9 mouse cellular contexts compared by ENCODE assay signal in genomic region chr14:27071985-27072384, GRCm38 (mm10). TPM values are rescaled to one million over a fixed set of nuclear protein-coding genes. Genes with fewer than 3 reads are reported as not detected.
A peak's percentile ranks its signal among the peaks of the same experiment; 100 is the strongest.
DNase-seq lines count a peak whose midpoint lies in the region; ATAC-seq and TF ChIP-seq lines count a peak whose summit lies in the region.
"Had no signal": no experiment of that assay in that cellular context is flagged by ENCODE, and none has a peak within 500 bp of the region (broad histone marks: within the 10 kb centered on the region; RNA-seq: fewer than 3 reads in every experiment).

No protein-coding gene starts in this region.

- H3K27me3 ChIP-seq in limb, embryonic 14.5 days (ENCODE audit: control insufficient read depth, insufficient read depth, low read length): no peaks in the 10 kb centered on the region
- H3K27me3 ChIP-seq: hindbrain, embryonic 15.5 days had no signal

- WGBS in limb, embryonic 14.5 days: 0% methylated on average over 3 of the region's 3 CpGs

- H3K27ac ChIP-seq in limb, embryonic 14.5 days (replicated peaks; ENCODE audit: low read depth, low read length): no peak overlapping the region
- H3K27ac ChIP-seq: hindbrain, embryonic 15.5 days had no signal

- no peak for TF ChIP-seq POLR2A in limb, embryonic 14.5 days (IDR thresholded peaks at IDR 0.05; ENCODE audit: borderline replicate concordance, extremely low read depth, insufficient read depth, insufficient read length)

- H3K4me1 ChIP-seq in limb, embryonic 14.5 days (ENCODE audit: control insufficient read depth, insufficient read depth, low read length): peaks cover 96% of the 10 kb centered on the region

- peak; percentile 24 to 63 for DNase-seq in adrenal gland, adult (ENCODE audit: inconsistent age in 2 of 2, low spot score in 1 of 2)
- DNase-seq in adrenal gland, postnatal 4 days (ENCODE audit: low spot score in 2 of 2): no peak
- DNase-seq in urinary bladder, adult 2 months (ENCODE audit: low spot score): peak; percentile 46
- no peak for DNase-seq in urinary bladder, postnatal 10 days (ENCODE audit: low spot score)
- peak; percentile 26 for DNase-seq in limb, embryonic 14.5 days (ENCODE audit: low spot score)
- peak; percentile 78 for DNase-seq in yolk sac, embryonic 10.5 days (ENCODE audit: low spot score)
- no peak for DNase-seq in thymus, postnatal 10 days (ENCODE audit: low spot score in 2 of 2)
- no peak for DNase-seq in gastrocnemius, postnatal 36 days

- no peak overlapping the region for H3K9ac ChIP-seq in limb, embryonic 14.5 days (ENCODE audit: low read depth, low read length, severe bottlenecking)
- H3K9ac ChIP-seq: hindbrain, embryonic 15.5 days had no signal

- no peak for ATAC-seq in limb, embryonic 14.5 days (ENCODE audit: low FRiP score, low read depth)

- H3K36me3 ChIP-seq in limb, embryonic 14.5 days (ENCODE audit: control insufficient read depth, insufficient read depth, low read length): 0 out of 2 replicates have a peak, but pooled peaks cover 3% of the 10 kb centered on the region
- H3K36me3 ChIP-seq: hindbrain, embryonic 15.5 days had no signal

- no peak overlapping the region for H3K4me3 ChIP-seq in limb, embryonic 14.5 days (replicated peaks; ENCODE audit: low read length)
- H3K4me3 ChIP-seq: hindbrain, embryonic 15.5 days had no signal

- intact Hi-C loops in gastrocnemius, postnatal 36 days (cut with DNase I): no loop called here

- no peaks in the 10 kb centered on the region for H3K9me3 ChIP-seq in limb, embryonic 14.5 days (ENCODE audit: control insufficient read depth, low read length)
- H3K9me3 ChIP-seq: hindbrain, embryonic 15.5 days had no signal

- no peak overlapping the region for H3K4me2 ChIP-seq in limb, embryonic 14.5 days (replicated peaks; ENCODE audit: low read depth, low read length, severe bottlenecking)
- H3K4me2 ChIP-seq: hindbrain, embryonic 15.5 days had no signal

RNA-seq across cellular contexts. Expression of gene Il17rd, which starts 33.2 kb away (rescaled TPM):
- 10 to 100 TPM in 1 of 2 experiments, 1 to 10 TPM in 1; 7.1 to 10.1 TPM for total RNA-seq in adrenal gland, postnatal 4 days (2021)
- 6.3 and 7.1 TPM in 2 replicates for polyA plus RNA-seq in urinary bladder, adult 2 months (2012; rRNA removed)
- 15.4 and 19.1 TPM in 2 replicates for polyA plus RNA-seq in limb, embryonic 14.5 days (2012; rRNA removed)
- 6.0 and 9.3 TPM in 2 replicates for polyA plus RNA-seq in limb, embryonic 14.5 days (2014; fragmentation: Nextera tagmentation; extraction: Ambion mirVana)
- total RNA-seq in gastrocnemius, postnatal 36 days (2021): 1 to 10 TPM; 2.5 TPM

RNA-seq across cellular contexts. Expression of gene Arhgef3, which starts 42.7 kb away (rescaled TPM):
- 10 to 100 TPM; 55.8 to 56.3 TPM for total RNA-seq in adrenal gland, postnatal 4 days (2021)
- polyA plus RNA-seq in urinary bladder, adult 2 months (2012; rRNA removed): 30.4 and 36.6 TPM in 2 replicates
- 14.3 and 14.8 TPM in 2 replicates for polyA plus RNA-seq in limb, embryonic 14.5 days (2012; rRNA removed)
- 22.5 and 26.1 TPM in 2 replicates for polyA plus RNA-seq in limb, embryonic 14.5 days (2014; fragmentation: Nextera tagmentation; extraction: Ambion mirVana)
- 10 to 100 TPM in 1 of 2 experiments, 1 to 10 TPM in 1; 8.7 to 10.1 TPM for total RNA-seq in gastrocnemius, postnatal 36 days (2021)

Comparison
In these comparisons a context has a peak if more than half of its experiments do, and no peak if none do; other contexts are left out.
1. DNase-seq: peak in adrenal gland, adult (2 of 2), urinary bladder, adult 2 months (single experiment), limb, embryonic 14.5 days (single experiment) and yolk sac, embryonic 10.5 days (single experiment); none in adrenal gland, postnatal 4 days (0 of 2), urinary bladder, postnatal 10 days (single experiment), thymus, postnatal 10 days (0 of 2) and gastrocnemius, postnatal 36 days (0 of 2).
2. RNA of gene Arhgef3, which starts 42.7 kb away (total RNA-seq): 55.8 to 56.3 TPM in adrenal gland, postnatal 4 days; 8.7 to 10.1 TPM in gastrocnemius, postnatal 36 days; every median in the first group is over 4 times any median in the second.